Mouse (Mus musculus) lung, postnatal 25 days (tissue): ENCODE results near the gene Ppm1b.

Experiments used
- DNase-seq: peaks from one replicate; pipeline ENCODE4 v3.0.0; 2022; ENCODE audit warnings: low spot score

Gene Ppm1b

GRCm38 (mm10) chr17:85072383-85072782 is 115.8 kb downstream of the Ppm1b start:
- no peak for DNase-seq

GRCm38 (mm10) chr17:85073214-85073613 is 116.7 kb downstream of the Ppm1b start:
- no peak for DNase-seq
